Mouse (Mus musculus): ENCODE measurements around the gene Rnf225. TPM values are rescaled to one million over a fixed set of nuclear protein-coding genes. Genes with fewer than 3 reads are reported as not detected.
A peak's percentile ranks its signal among the peaks of the same experiment; 100 is the strongest.
"Not testable (repeated sequence)": the region's sequence is repeated elsewhere in the genome, so short reads cannot be mapped to it uniquely, and the experiment has no call there.

The Rnf225 gene
- total RNA-seq (2014; rRNA removed): 1.9 and 2.7 TPM in 2 replicates
- 1.1 and 1.2 TPM in 2 replicates for polyA plus RNA-seq (2015; fragmentation: Nextera tagmentation; extraction: Ambion mirVana)

DNA sequence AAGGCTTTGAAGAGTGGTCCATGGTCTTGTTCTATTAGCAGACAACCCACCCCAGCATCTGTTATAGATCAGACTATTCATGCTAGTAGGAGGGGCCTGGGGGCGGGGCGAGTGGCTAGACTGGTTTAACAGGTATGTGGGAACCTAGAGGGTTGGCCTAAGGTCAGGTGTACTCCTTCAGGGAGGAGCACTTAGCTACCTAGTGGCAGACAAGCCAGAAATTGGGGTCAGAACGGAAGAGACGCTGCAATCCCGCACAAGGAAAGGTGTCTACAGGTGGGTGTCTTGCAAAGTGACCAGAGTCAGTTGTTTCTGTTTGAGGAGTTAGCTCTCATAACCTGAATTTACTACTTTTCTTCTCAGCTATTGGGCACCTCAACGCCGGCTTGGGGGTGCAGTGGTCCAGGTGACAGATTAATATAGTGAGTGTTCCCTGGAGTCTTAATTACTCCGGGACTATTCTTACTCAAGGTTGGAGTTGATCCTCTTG is at the start of gene Rnf225:
TSS of gene Rnf225 (plus strand) at position 226 of the 490 bp plus-strand sequence.
- WGBS: 29% methylated on average over 8 of the region's 8 CpGs
- no peak within 1 kb of the TSS for H3K27ac ChIP-seq (ENCODE audit: low read depth, low read length)
- TF ChIP-seq CTCF (IDR thresholded peaks at IDR 0.05): no peak
- 0 out of 2 replicates have a peak, but pooled peaks cover 6% of the 10 kb centered on the region for H3K27me3 ChIP-seq (ENCODE audit: insufficient read depth, low read length)
- H3K4me3 ChIP-seq (ENCODE audit: low read depth, low read length): peak within 1 kb of the TSS; percentile 25
- ATAC-seq (ENCODE audit: low FRiP score) (no peak), DNase-seq (ENCODE audit: low spot score) (no peak)
- peak within 1 kb of the TSS; percentile 39; the same call in 1 of the 2 replicates for H3K9ac ChIP-seq (replicated peaks; ENCODE audit: low read length, poor library complexity, severe bottlenecking)
- H3K9me3 ChIP-seq (ENCODE audit: low read length): no peaks in the 10 kb centered on the region
- H3K36me3 ChIP-seq (ENCODE audit: insufficient read depth, low read length): peaks cover 37% of the 10 kb centered on the region
- peaks cover 8% of the 10 kb centered on the region; the same call in 1 of the 2 replicates for H3K4me1 ChIP-seq (ENCODE audit: insufficient read depth, low read length)
- peak within 1 kb of the TSS; percentile 51 for H3K4me2 ChIP-seq (ENCODE audit: low read depth, low read length, poor library complexity, severe bottlenecking)

DNA sequence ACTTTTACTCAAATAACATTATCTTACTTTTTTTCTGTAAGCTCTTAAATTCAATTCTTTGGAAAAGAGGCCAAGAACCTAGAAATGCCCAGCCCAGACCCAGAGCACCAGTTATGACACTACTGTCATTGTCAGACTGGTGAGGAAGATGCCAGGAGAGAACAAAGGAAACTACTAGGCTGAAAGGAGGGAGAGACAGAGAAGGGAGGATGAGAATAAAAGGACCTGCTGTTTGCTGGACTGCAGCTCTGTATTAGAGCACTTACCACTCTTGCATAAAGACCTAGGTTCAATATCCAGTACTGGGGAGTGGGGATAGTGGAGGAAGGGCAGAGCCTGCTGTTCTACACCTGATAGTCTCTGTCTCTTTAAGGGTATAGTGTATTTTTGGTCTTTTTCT is 47.2 kb upstream of the Rnf225 start:
- 0 out of 2 replicates have a peak, but pooled peaks cover 9% of the 10 kb centered on the region for H3K36me3 ChIP-seq (ENCODE audit: insufficient read depth, low read length)
- H3K4me2 ChIP-seq (ENCODE audit: low read depth, low read length, poor library complexity, severe bottlenecking): peak overlapping the region; percentile 72
- no peak overlapping the region for H3K27ac ChIP-seq (ENCODE audit: low read depth, low read length)
- no peaks in the 10 kb centered on the region for H3K4me1 ChIP-seq (ENCODE audit: insufficient read depth, low read length)
- no peak for TF ChIP-seq CTCF (IDR thresholded peaks at IDR 0.05)
- no peak overlapping the region for H3K9ac ChIP-seq (replicated peaks; ENCODE audit: low read length, poor library complexity, severe bottlenecking)
- ATAC-seq (ENCODE audit: low FRiP score): no peak
- H3K27me3 ChIP-seq (ENCODE audit: insufficient read depth, low read length): no peaks in the 10 kb centered on the region
- peak overlapping the region; percentile 60 for H3K4me3 ChIP-seq (ENCODE audit: low read depth, low read length)
- no peaks in the 10 kb centered on the region for H3K9me3 ChIP-seq (ENCODE audit: low read length)
- DNase-seq (ENCODE audit: low spot score): no peak

DNA sequence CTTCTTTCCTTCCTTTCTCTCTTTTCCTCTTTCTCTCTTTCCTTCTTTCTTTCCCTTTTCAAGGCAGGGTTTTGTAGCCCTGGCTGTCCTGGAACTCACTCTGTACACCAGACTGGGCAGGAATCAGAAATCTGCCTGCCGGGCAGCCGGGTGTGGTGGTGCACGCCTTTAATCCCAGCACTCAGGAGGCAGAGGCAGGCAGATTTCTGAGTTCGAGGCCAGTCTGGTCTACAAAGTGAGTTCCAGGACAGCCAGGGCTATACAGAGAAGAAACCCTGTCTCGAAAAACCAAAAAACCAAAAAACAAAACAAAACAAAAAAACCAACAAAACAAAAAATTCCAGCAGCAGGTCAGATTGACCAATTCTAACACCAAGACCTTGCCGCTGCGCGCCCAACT is 46.7 kb upstream of the Rnf225 start:
- H3K27me3 ChIP-seq (ENCODE audit: insufficient read depth, low read length); DNase-seq (ENCODE audit: low spot score); H3K4me1 ChIP-seq (ENCODE audit: insufficient read depth, low read length); H3K9me3 ChIP-seq (ENCODE audit: low read length): not testable (repeated sequence)
- Histone ChIP-seq H3K27ac (ENCODE audit: low read depth, low read length) (0 out of 2 replicates have a peak overlapping the region, but pooled peaks have one; percentile 6), H3K9ac (replicated peaks; ENCODE audit: low read length, poor library complexity, severe bottlenecking) (peak overlapping the region; percentile 59; the same call in 1 of the 2 replicates), H3K4me2 (ENCODE audit: low read depth, low read length, poor library complexity, severe bottlenecking) (peak overlapping the region; percentile 72), H3K36me3 (ENCODE audit: insufficient read depth, low read length) (peaks cover 10% of the 10 kb centered on the region), H3K4me3 (ENCODE audit: low read depth, low read length) (peak overlapping the region; percentile 60)
- peak; percentile 26 for ATAC-seq (ENCODE audit: low FRiP score)
- 43% methylated on average over 8 of the region's 8 CpGs for WGBS

DNA sequence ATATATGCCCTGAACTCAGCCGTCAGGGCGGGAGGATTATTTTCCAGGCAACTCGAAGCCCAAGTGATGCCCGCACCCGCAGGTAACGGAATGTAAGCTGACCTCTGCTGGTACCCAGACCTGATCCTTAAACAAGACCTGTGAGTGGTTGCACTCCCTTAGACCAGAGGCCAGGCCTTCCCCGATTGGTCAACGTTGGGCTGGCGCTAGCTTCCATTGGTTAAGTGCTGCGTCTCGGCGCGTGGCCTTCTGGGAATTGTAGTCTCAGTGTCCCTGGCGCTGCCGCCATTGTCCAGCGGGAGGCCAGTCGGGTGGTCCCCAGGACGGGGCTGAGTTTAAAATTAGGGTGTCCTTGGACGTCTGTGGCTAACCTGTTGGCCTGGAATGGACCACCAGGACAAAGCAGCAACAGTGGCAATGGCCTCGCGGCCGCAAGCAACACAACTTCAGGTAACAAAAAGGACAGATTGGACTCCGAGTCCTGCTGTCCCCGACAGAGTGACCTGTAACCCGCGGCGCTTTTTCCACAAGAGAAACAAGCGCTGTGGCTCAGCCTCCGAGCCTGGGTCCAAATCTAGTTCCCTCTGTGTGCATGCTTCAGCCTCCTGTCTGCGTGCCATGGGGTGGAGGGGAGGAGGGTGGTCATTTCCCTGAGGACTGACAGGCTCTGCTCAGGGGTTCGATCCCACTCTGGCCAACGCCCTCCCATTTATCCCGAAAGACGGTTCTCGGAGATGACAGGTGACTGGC is 46.1 kb upstream of the Rnf225 start, which contains the start of gene Zfp128:
TSS of gene Zfp128 (plus strand) at position 267 of the 750 bp plus-strand sequence.
- Histone ChIP-seq H3K9me3 (ENCODE audit: low read length) (no peaks in the 10 kb centered on the region), H3K4me1 (ENCODE audit: insufficient read depth, low read length) (no peaks in the 10 kb centered on the region), H3K27ac (ENCODE audit: low read depth, low read length) (peak within 1 kb of the TSS; percentile 6), H3K4me2 (ENCODE audit: low read depth, low read length, poor library complexity, severe bottlenecking) (peak within 1 kb of the TSS; percentile 72), H3K36me3 (ENCODE audit: insufficient read depth, low read length) (peaks cover 16% of the 10 kb centered on the region), H3K9ac (replicated peaks; ENCODE audit: low read length, poor library complexity, severe bottlenecking) (peak within 1 kb of the TSS; percentile 76), H3K4me3 (ENCODE audit: low read depth, low read length) (peak within 1 kb of the TSS; percentile 60), H3K27me3 (ENCODE audit: insufficient read depth, low read length) (no peaks in the 10 kb centered on the region)
- WGBS: under 1% methylated on average over 35 of the region's 35 CpGs
- TF ChIP-seq CTCF (IDR thresholded peaks at IDR 0.05): peak; percentile 43; the same call in 1 of the 2 replicates
- ATAC-seq (ENCODE audit: low FRiP score): peak; percentile 99
- DNase-seq (ENCODE audit: low spot score): peak; percentile 98

DNA sequence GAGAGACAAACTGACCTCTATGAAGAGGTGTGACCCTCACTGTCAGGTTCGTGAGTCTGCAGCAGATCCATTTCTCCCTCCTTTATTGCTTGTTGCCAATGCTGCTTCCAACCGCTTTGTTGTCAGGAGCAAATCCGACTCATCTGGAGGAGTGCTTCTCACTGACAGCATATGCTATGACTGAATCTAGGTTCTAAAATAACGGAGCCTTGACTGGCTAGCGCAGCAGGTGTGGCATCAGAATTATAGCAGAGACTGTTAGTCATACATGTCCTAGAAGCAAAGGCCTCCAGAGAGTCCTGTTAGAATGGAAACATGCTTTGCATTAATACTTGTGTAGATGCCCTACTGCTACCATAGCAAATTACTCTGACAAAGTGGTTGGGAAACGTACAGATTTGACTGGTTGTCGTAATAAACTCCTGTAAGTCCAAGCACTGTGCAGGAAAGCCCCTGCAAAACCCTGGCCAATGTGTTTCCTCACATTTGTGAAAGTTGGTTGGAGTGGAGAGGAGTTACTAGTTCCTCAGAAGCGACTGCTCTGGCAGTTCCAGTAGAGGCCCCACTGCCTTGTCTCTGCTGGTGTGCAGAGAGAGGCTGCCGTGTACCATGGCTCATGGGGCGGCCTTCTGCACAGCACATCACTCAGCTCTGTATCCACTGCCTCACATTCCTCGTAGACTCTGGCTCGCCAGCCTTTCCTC is 40.5 kb upstream of the Rnf225 start:
- no peak overlapping the region for H3K9ac ChIP-seq (replicated peaks; ENCODE audit: low read length, poor library complexity, severe bottlenecking)
- no peak overlapping the region for H3K27ac ChIP-seq (ENCODE audit: low read depth, low read length)
- no peaks in the 10 kb centered on the region for H3K27me3 ChIP-seq (ENCODE audit: insufficient read depth, low read length)
- no peak overlapping the region for H3K4me2 ChIP-seq (ENCODE audit: low read depth, low read length, poor library complexity, severe bottlenecking)
- no peak overlapping the region for H3K4me3 ChIP-seq (ENCODE audit: low read depth, low read length)
- WGBS: 89% methylated on average over 12 of the region's 12 CpGs
- no peaks in the 10 kb centered on the region for H3K4me1 ChIP-seq (ENCODE audit: insufficient read depth, low read length)
- DNase-seq (ENCODE audit: low spot score): no peak
- no peak for ATAC-seq (ENCODE audit: low FRiP score)
- peaks cover 59% of the 10 kb centered on the region for H3K36me3 ChIP-seq (ENCODE audit: insufficient read depth, low read length)
- no peaks in the 10 kb centered on the region for H3K9me3 ChIP-seq (ENCODE audit: low read length)
- no peak for TF ChIP-seq CTCF (IDR thresholded peaks at IDR 0.05)
